Mouse (Mus musculus): ENCODE results near the gene Gnai2. TPM values are rescaled to one million over a fixed set of nuclear protein-coding genes. Genes with fewer than 3 reads are reported as not detected.

The Gnai2 gene
- total and polyA plus RNA-seq, 2 experiments from 2014 or later = 295 to 472 TPM

GRCm38 (mm10) chr9:107669480-107669945, 34.3 kb upstream of the Gnai2 start, which contains the start of gene Slc38a3:
Gene Slc38a3 (minus strand): TSS chr9:107669530.
- H3K36me3 ChIP-seq (replicated peaks; ENCODE audit: control insufficient read depth, insufficient read depth, low read length) = no peaks in the 10 kb centered on the region
- ATAC-seq (ENCODE audit: insufficient read depth, low read depth) (no peak), DNase-seq (ENCODE audit: low spot score) (no peak)
- no peaks in the 10 kb centered on the region for H3K9me3 ChIP-seq (replicated peaks; ENCODE audit: control insufficient read depth, low read length)
- no peak within 1 kb of the TSS for H3K4me2 ChIP-seq (ENCODE audit: low read depth, low read length)
- no peak for TF ChIP-seq CTCF (IDR thresholded peaks at IDR 0.05; ENCODE audit: low read depth)
- no peak for TF ChIP-seq EP300 (IDR thresholded peaks at IDR 0.05; ENCODE audit: low read depth)
- no peak within 1 kb of the TSS for H3K27ac ChIP-seq (ENCODE audit: low read depth)
- no peak within 1 kb of the TSS for H3K4me3 ChIP-seq (ENCODE audit: low read depth, low read length)
- H3K27me3 ChIP-seq (ENCODE audit: control insufficient read depth, insufficient read depth, low read length) = peaks cover 19% of the 10 kb centered on the region; the same call in 1 of the 2 replicates
- peaks cover 21% of the 10 kb centered on the region for H3K4me1 ChIP-seq (ENCODE audit: control insufficient read depth, insufficient read depth)
- H3K9ac ChIP-seq (replicated peaks; ENCODE audit: low read depth, low read length) = no peak within 1 kb of the TSS
- 89% methylated on average over 9 of the region's 9 CpGs for WGBS

DNA sequence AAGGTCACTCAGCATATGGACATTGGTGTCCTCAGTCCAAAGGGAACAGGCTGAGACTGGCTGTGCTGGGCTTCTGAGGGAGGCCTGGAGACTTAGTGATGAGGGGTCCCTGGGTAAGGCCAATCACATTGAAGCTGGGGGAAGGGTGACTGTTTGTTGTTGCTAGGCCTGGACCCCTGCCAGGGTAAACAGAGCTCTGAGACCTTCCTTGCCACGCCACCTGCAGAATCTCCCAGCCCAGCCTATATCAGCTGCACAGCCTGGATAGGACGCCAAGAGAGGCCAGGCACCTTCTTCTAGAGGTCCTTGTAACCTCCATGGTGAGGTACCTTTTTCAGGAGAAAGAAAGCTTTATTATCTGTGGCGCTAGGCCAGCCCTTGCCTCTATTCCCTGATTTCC, 33.7 kb upstream of the Gnai2 start:
- Histone ChIP-seq H3K27ac (ENCODE audit: low read depth) (no peak overlapping the region), H3K9me3 (replicated peaks; ENCODE audit: control insufficient read depth, low read length) (no peaks in the 10 kb centered on the region), H3K4me3 (ENCODE audit: low read depth, low read length) (no peak overlapping the region), H3K27me3 (ENCODE audit: control insufficient read depth, insufficient read depth, low read length) (peaks cover 16% of the 10 kb centered on the region; the same call in 1 of the 2 replicates), H3K36me3 (replicated peaks; ENCODE audit: control insufficient read depth, insufficient read depth, low read length) (no peaks in the 10 kb centered on the region), H3K4me1 (ENCODE audit: control insufficient read depth, insufficient read depth) (peaks cover 21% of the 10 kb centered on the region), H3K4me2 (ENCODE audit: low read depth, low read length) (no peak overlapping the region), H3K9ac (replicated peaks; ENCODE audit: low read depth, low read length) (no peak overlapping the region)
- WGBS = 66% methylated on average over 3 of the region's 3 CpGs
- DNase-seq (ENCODE audit: low spot score) (no peak), ATAC-seq (ENCODE audit: insufficient read depth, low read depth) (no peak)
- TF ChIP-seq EP300 (IDR thresholded peaks at IDR 0.05; ENCODE audit: low read depth) = no peak
- TF ChIP-seq CTCF (IDR thresholded peaks at IDR 0.05; ENCODE audit: low read depth) = no peak

DNA sequence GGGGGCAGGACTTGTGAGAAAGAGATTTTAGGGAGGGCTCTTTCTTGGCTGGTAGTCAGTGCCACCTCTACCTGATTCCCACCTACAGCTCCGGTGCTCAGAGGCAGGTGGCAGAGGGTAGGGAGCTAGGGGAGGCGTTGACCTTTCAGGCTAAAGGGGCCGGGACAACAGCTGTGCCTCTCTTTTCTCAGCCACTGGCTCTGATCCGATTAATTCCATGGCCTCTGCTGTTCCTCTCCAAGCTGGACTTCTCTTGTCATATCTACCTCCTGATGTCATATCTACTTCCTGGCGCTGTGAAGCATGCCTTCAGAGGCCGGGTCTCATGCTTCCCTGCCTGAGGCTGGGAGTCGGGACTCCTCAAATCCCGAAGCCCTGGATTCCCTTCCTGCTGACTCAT, 32.8 kb upstream of the Gnai2 start:
- ATAC-seq (ENCODE audit: insufficient read depth, low read depth) = no peak
- TF ChIP-seq EP300 (IDR thresholded peaks at IDR 0.05; ENCODE audit: low read depth) (no peak), CTCF (IDR thresholded peaks at IDR 0.05; ENCODE audit: low read depth) (no peak)
- H3K9me3 ChIP-seq (replicated peaks; ENCODE audit: control insufficient read depth, low read length) = no peaks in the 10 kb centered on the region
- peaks cover 21% of the 10 kb centered on the region for H3K4me1 ChIP-seq (ENCODE audit: control insufficient read depth, insufficient read depth)
- no peaks in the 10 kb centered on the region for H3K36me3 ChIP-seq (replicated peaks; ENCODE audit: control insufficient read depth, insufficient read depth, low read length)
- no peak for DNase-seq (ENCODE audit: low spot score)
- H3K4me3 ChIP-seq (ENCODE audit: low read depth, low read length) = no peak overlapping the region
- peak overlapping the region; percentile 86; the same call in 1 of the 2 replicates for H3K4me2 ChIP-seq (ENCODE audit: low read depth, low read length)
- no peak overlapping the region for H3K27ac ChIP-seq (ENCODE audit: low read depth)
- WGBS = 38% methylated on average over 8 of the region's 8 CpGs
- H3K27me3 ChIP-seq (ENCODE audit: control insufficient read depth, insufficient read depth, low read length) = peaks cover 16% of the 10 kb centered on the region; the same call in 1 of the 2 replicates
- 0 out of 2 replicates have a peak overlapping the region, but pooled peaks have one; percentile 41 for H3K9ac ChIP-seq (replicated peaks; ENCODE audit: low read depth, low read length)

- peak; percentile 86 for ATAC-seq (ENCODE audit: insufficient read depth, low read depth)
- Histone ChIP-seq H3K4me3 (ENCODE audit: low read depth, low read length) (peak overlapping the region; percentile 42), H3K27me3 (ENCODE audit: control insufficient read depth, insufficient read depth, low read length) (peaks cover 16% of the 10 kb centered on the region; the same call in 1 of the 2 replicates), H3K36me3 (replicated peaks; ENCODE audit: control insufficient read depth, insufficient read depth, low read length) (no peaks in the 10 kb centered on the region), H3K9me3 (replicated peaks; ENCODE audit: control insufficient read depth, low read length) (no peaks in the 10 kb centered on the region), H3K9ac (replicated peaks; ENCODE audit: low read depth, low read length) (peak overlapping the region; percentile 41), H3K27ac (ENCODE audit: low read depth) (no peak overlapping the region), H3K4me2 (ENCODE audit: low read depth, low read length) (peak overlapping the region; percentile 86), H3K4me1 (ENCODE audit: control insufficient read depth, insufficient read depth) (peaks cover 21% of the 10 kb centered on the region)
- DNase-seq (ENCODE audit: low spot score) = peak; percentile 63
- WGBS = 1% methylated on average over 24 of the region's 24 CpGs
- TF ChIP-seq EP300 (IDR thresholded peaks at IDR 0.05; ENCODE audit: low read depth) (no peak), CTCF (IDR thresholded peaks at IDR 0.05; ENCODE audit: low read depth) (no peak)
Measured at GRCm38 (mm10) chr9:107667219-107667618, 32.1 kb upstream of the Gnai2 start.

GRCm38 (mm10) chr9:107666751-107667205, 31.6 kb upstream of the Gnai2 start:
- TF ChIP-seq EP300 (IDR thresholded peaks at IDR 0.05; ENCODE audit: low read depth) = no peak
- no peak for TF ChIP-seq CTCF (IDR thresholded peaks at IDR 0.05; ENCODE audit: low read depth)
- Histone ChIP-seq H3K4me2 (ENCODE audit: low read depth, low read length) (peak overlapping the region; percentile 86), H3K36me3 (replicated peaks; ENCODE audit: control insufficient read depth, insufficient read depth, low read length) (no peaks in the 10 kb centered on the region), H3K9ac (replicated peaks; ENCODE audit: low read depth, low read length) (peak overlapping the region; percentile 41), H3K27ac (ENCODE audit: low read depth) (no peak overlapping the region), H3K27me3 (ENCODE audit: control insufficient read depth, insufficient read depth, low read length) (peaks cover 16% of the 10 kb centered on the region; the same call in 1 of the 2 replicates), H3K4me1 (ENCODE audit: control insufficient read depth, insufficient read depth) (peaks cover 21% of the 10 kb centered on the region), H3K4me3 (ENCODE audit: low read depth, low read length) (peak overlapping the region; percentile 42), H3K9me3 (replicated peaks; ENCODE audit: control insufficient read depth, low read length) (no peaks in the 10 kb centered on the region)
- ATAC-seq (ENCODE audit: insufficient read depth, low read depth) (peak; percentile 21), DNase-seq (ENCODE audit: low spot score) (peak; percentile 24)
- 1% methylated on average over 30 of the region's 30 CpGs for WGBS

DNA sequence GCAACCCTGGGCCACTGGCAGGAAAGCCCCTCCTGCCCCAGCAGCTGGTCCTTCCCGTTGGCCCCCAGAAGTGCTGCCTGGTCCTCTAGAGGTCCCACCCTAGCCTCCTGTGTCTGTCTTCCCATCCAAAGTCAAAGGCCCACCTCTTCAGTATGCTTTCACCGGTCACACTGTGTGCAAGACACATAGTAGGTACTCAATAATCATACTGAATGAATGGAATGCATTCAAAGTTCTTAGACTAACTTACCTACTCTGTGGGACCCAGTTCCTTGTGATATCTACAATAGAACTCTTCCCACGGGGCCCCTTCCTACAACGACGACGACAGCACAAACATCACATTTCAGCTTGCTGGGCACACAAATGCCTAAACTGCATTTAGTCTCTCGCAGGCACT, 30.1 kb upstream of the Gnai2 start:
- Histone ChIP-seq H3K27me3 (ENCODE audit: control insufficient read depth, insufficient read depth, low read length) (peaks cover 16% of the 10 kb centered on the region; the same call in 1 of the 2 replicates), H3K4me2 (ENCODE audit: low read depth, low read length) (no peak overlapping the region), H3K4me3 (ENCODE audit: low read depth, low read length) (no peak overlapping the region), H3K9ac (replicated peaks; ENCODE audit: low read depth, low read length) (no peak overlapping the region), H3K4me1 (ENCODE audit: control insufficient read depth, insufficient read depth) (peaks cover 21% of the 10 kb centered on the region), H3K27ac (ENCODE audit: low read depth) (no peak overlapping the region), H3K36me3 (replicated peaks; ENCODE audit: control insufficient read depth, insufficient read depth, low read length) (no peaks in the 10 kb centered on the region), H3K9me3 (replicated peaks; ENCODE audit: control insufficient read depth, low read length) (no peaks in the 10 kb centered on the region)
- ATAC-seq (ENCODE audit: insufficient read depth, low read depth) (no peak), DNase-seq (ENCODE audit: low spot score) (no peak)
- TF ChIP-seq CTCF (IDR thresholded peaks at IDR 0.05; ENCODE audit: low read depth) = no peak
- no peak for TF ChIP-seq EP300 (IDR thresholded peaks at IDR 0.05; ENCODE audit: low read depth)
- 85% methylated on average over 7 of the region's 7 CpGs for whole genome bisulfite sequencing
